ENCODE assay signal across 25 mouse cellular contexts in the genomic region with DNA sequence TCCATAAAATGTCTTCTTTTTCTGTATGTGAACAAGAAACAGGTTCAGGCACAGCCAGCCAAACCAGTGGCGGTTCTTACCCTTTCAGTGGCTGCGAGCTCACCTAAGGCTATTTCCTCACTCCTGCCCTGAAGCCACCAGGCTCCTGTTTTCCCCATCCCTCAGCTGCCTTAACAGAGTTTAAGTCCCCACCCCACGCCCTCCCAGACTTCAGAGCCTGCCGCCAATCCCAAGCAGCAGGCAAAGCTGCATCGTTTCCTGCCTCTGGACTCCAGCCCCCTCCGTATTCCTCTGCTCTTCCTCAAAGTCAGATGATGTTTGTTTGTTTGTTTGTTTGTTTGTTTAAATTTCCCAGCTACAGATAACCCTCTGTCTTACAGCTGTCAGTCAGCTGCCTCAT. TPM values are rescaled to one million over a fixed set of nuclear protein-coding genes. Genes with fewer than 3 reads are reported as not detected.
A peak's percentile ranks its signal among the peaks of the same experiment; 100 is the strongest.
DNase-seq lines count a peak whose midpoint lies in the region; ATAC-seq lines count a peak whose summit lies in the region.
"Had no signal": no experiment of that assay in that cellular context is flagged by ENCODE, and none has a peak within 500 bp of the region (broad histone marks: within the 10 kb centered on the region; RNA-seq: fewer than 3 reads in every experiment).

No protein-coding gene starts in this region.

- no peak for ATAC-seq in heart, embryonic 12.5 days (ENCODE audit: insufficient number of reproducible peaks, low FRiP score)
- ATAC-seq in kidney, embryonic 16.5 days (ENCODE audit: low FRiP score, low TSS enrichment), result 0 out of 2 replicates have a peak, but pooled peaks have one; percentile 46
- ATAC-seq: intestine, embryonic 16.5 days had no signal

- no peak overlapping the region for H3K4me3 ChIP-seq in heart, embryonic 12.5 days
- H3K4me3 ChIP-seq in kidney, embryonic 16.5 days (ENCODE audit: low read length), result no peak overlapping the region
- no peak overlapping the region for H3K4me3 ChIP-seq in brown adipose tissue, adult 24 weeks (ENCODE audit: insufficient read depth, low read depth, low read length)
- H3K4me3 ChIP-seq: embryonic facial prominence, embryonic 12.5 days; erythroblast, embryonic 14.5 days; forebrain, embryonic 12.5 days; hindbrain, embryonic 15.5 days; left cerebral cortex, adult 2 months; liver, embryonic 15.5 days; lung, embryonic 15.5 days; midbrain, embryonic 12.5 days; stomach, embryonic 15.5 days had no signal

- H3K36me3 ChIP-seq in heart, embryonic 12.5 days, result peaks cover 17% of the 10 kb centered on the region
- H3K36me3 ChIP-seq in kidney, embryonic 16.5 days (ENCODE audit: insufficient read depth, low read length), result no peaks in the 10 kb centered on the region
- H3K36me3 ChIP-seq: embryonic facial prominence, embryonic 12.5 days; forebrain, embryonic 12.5 days; hindbrain, embryonic 15.5 days; liver, embryonic 15.5 days; midbrain, embryonic 12.5 days; stomach, embryonic 15.5 days had no signal

- WGBS in heart, embryonic 12.5 days, result 41% methylated on average over 6 of the region's 6 CpGs
- WGBS in kidney, embryonic 16.5 days, result 42% methylated on average over 6 of the region's 6 CpGs

- 0 out of 2 replicates have a peak overlapping the region, but pooled peaks have one; percentile 3 for H3K27ac ChIP-seq in heart, embryonic 12.5 days (ENCODE audit: poor library complexity, severe bottlenecking)
- H3K27ac ChIP-seq in kidney, embryonic 16.5 days (ENCODE audit: low read length), result no peak overlapping the region
- H3K27ac ChIP-seq in brown adipose tissue, adult 24 weeks (replicated peaks; ENCODE audit: low read depth, low read length), result peak overlapping the region; percentile 40; the same call in 1 of the 2 replicates
- H3K27ac ChIP-seq: embryonic facial prominence, embryonic 12.5 days; forebrain, embryonic 12.5 days; hindbrain, embryonic 15.5 days; left cerebral cortex, adult 2 months; liver, embryonic 15.5 days; lung, embryonic 15.5 days; midbrain, embryonic 12.5 days; stomach, embryonic 15.5 days had no signal

- no peaks in the 10 kb centered on the region for H3K27me3 ChIP-seq in heart, embryonic 12.5 days (replicated peaks)
- H3K27me3 ChIP-seq in kidney, embryonic 16.5 days (ENCODE audit: insufficient read depth, low read length), result no peaks in the 10 kb centered on the region
- H3K27me3 ChIP-seq: embryonic facial prominence, embryonic 12.5 days; forebrain, embryonic 12.5 days; hindbrain, embryonic 15.5 days; lung, embryonic 15.5 days; stomach, embryonic 15.5 days had no signal

- H3K9me3 ChIP-seq in heart, embryonic 12.5 days (replicated peaks), result no peaks in the 10 kb centered on the region
- H3K9me3 ChIP-seq in kidney, embryonic 16.5 days (ENCODE audit: low read length), result no peaks in the 10 kb centered on the region
- H3K9me3 ChIP-seq: embryonic facial prominence, embryonic 12.5 days; forebrain, embryonic 12.5 days; hindbrain, embryonic 15.5 days; liver, embryonic 15.5 days; lung, embryonic 15.5 days; midbrain, embryonic 12.5 days; stomach, embryonic 15.5 days had no signal

- peaks cover 85% of the 10 kb centered on the region for H3K4me1 ChIP-seq in heart, embryonic 12.5 days (replicated peaks)
- 0 out of 2 replicates have a peak, but pooled peaks cover 7% of the 10 kb centered on the region for H3K4me1 ChIP-seq in kidney, embryonic 16.5 days (ENCODE audit: insufficient read depth, low read length)
- peaks cover 30% of the 10 kb centered on the region for H3K4me1 ChIP-seq in brown adipose tissue, adult 24 weeks (ENCODE audit: control insufficient read depth, insufficient read depth, insufficient read length, low read length)

- peak overlapping the region; percentile 23; the same call in 1 of the 2 replicates for H3K4me2 ChIP-seq in heart, embryonic 12.5 days
- H3K4me2 ChIP-seq in kidney, embryonic 16.5 days (replicated peaks; ENCODE audit: low read depth, low read length), result no peak overlapping the region
- H3K4me2 ChIP-seq: embryonic facial prominence, embryonic 12.5 days; forebrain, embryonic 12.5 days; hindbrain, embryonic 15.5 days; liver, embryonic 15.5 days; lung, embryonic 15.5 days; midbrain, embryonic 12.5 days; stomach, embryonic 15.5 days had no signal

- peak; percentile 33 for DNase-seq in embryo, embryonic 11 days
- DNase-seq in embryo, embryonic 9.5 days (ENCODE audit: extremely low spot score), result no peak
- no peak for DNase-seq in heart, postnatal 4 days
- no peak for DNase-seq in kidney, postnatal 25 days
- no peak for DNase-seq in adrenal gland, postnatal 4 days (ENCODE audit: low spot score in 2 of 2)
- DNase-seq: adrenal gland, postnatal 10 days; cerebellum, adult 8-10 months; cerebellum, postnatal 36 days; gastrocnemius, postnatal 25 days; liver; thymus, adult 2 months; thymus, postnatal 4 days had no signal

- H3K9ac ChIP-seq in heart, embryonic 12.5 days, result no peak overlapping the region; the same call in 1 of the 2 replicates
- H3K9ac ChIP-seq in kidney, embryonic 16.5 days (replicated peaks; ENCODE audit: low read length), result no peak overlapping the region
- H3K9ac ChIP-seq: embryonic facial prominence, embryonic 12.5 days; forebrain, embryonic 12.5 days; hindbrain, embryonic 15.5 days; liver, embryonic 15.5 days; lung, embryonic 15.5 days; midbrain, embryonic 12.5 days; stomach, embryonic 15.5 days had no signal

RNA-seq across cellular contexts. Expression of a gene that starts 9.6 kb away (rescaled TPM):
- polyA plus RNA-seq in heart, embryonic 12.5 days (2016; fragmentation: Nextera tagmentation; extraction: Ambion mirVana), result 43.1 and 47.7 TPM in 2 replicates
- 10 to 100 TPM; 68.2 to 73.4 TPM for total RNA-seq in heart, postnatal 4 days (2021)
- 10.8 and 13.3 TPM in 2 replicates for polyA plus RNA-seq in kidney, embryonic 16.5 days (2015; fragmentation: Nextera tagmentation; extraction: Ambion mirVana)
- 7.5 and 9.7 TPM in 2 replicates for polyA plus RNA-seq in brown adipose tissue, adult 24 weeks (2012; ENCODE audit: insufficient read depth, insufficient read length, missing spikeins)
- total RNA-seq in adrenal gland, postnatal 4 days (2021), result 10 to 100 TPM; 31.3 to 31.4 TPM

RNA-seq across cellular contexts. Expression of a gene that starts 38.6 kb away (rescaled TPM):
- 26.6 and 29.8 TPM in 2 replicates for polyA plus RNA-seq in heart, embryonic 12.5 days (2016; fragmentation: Nextera tagmentation; extraction: Ambion mirVana)
- 10 to 100 TPM; 10.1 to 13.1 TPM for total RNA-seq in heart, postnatal 4 days (2021)
- polyA plus RNA-seq in kidney, embryonic 16.5 days (2015; fragmentation: Nextera tagmentation; extraction: Ambion mirVana), result 32.7 and 34.5 TPM in 2 replicates
- 2.4 and 3.5 TPM in 2 replicates for polyA plus RNA-seq in brown adipose tissue, adult 24 weeks (2012; ENCODE audit: insufficient read depth, insufficient read length, missing spikeins)
- total RNA-seq in adrenal gland, postnatal 4 days (2021), result 10 to 100 TPM; 13.1 to 14.9 TPM
- polyA plus RNA-seq: erythroblast, embryonic 14.5 days had no signal
